Mouse (Mus musculus) heart, postnatal 10 days (tissue): ENCODE results near the gene Gja4. TPM values are rescaled to one million over a fixed set of nuclear protein-coding genes. Genes with fewer than 3 reads are reported as not detected.

ENCODE experiments used
- DNase-seq, 2 experiments: peaks; one replicate each; pipeline ENCODE4 v3.0.0; 2021
- intact Hi-C: fragments of 180-260 bp; cut with DNase I; formaldehyde crosslinking; loops from one replicate; pipeline ENCODE4 v1.15.1; 2025
- total RNA-seq, 2 experiments: library from RNA; stranded (reverse); gene quantifications; 2 replicates each; pipeline ENCODE4 v1.2.3; 2021

Gja4 gene
- total RNA-seq, 2 experiments from 2014 or later, result 28.2 to 30.2 TPM

GRCm38 (mm10) chr4:127325276-127325675 is 11.4 kb upstream of the Gja4 start:
- no peak for DNase-seq
- intact Hi-C loops, result loop anchor here (10.0 kb wide), 1 partner anchor 280 kb away; no protein-coding TSS in a partner anchor

- intact Hi-C loops, result loop anchor here (10.0 kb wide), 1 partner anchor 280 kb away; no protein-coding TSS in a partner anchor
- DNase-seq, result peak; percentile 75 to 87
Observed at GRCm38 (mm10) chr4:127324759-127325158, 10.9 kb upstream of the Gja4 start.

- no peak for DNase-seq
- intact Hi-C loops, result loop anchor here (10.0 kb wide), 1 partner anchor 279 kb away; no protein-coding TSS in a partner anchor
Observed at GRCm38 (mm10) chr4:127324296-127324695, 10.5 kb upstream of the Gja4 start.

GRCm38 (mm10) chr4:127323651-127324050 is 9.8 kb upstream of the Gja4 start:
- intact Hi-C loops, result loop anchor here (10.0 kb wide), 1 partner anchor 279 kb away; no protein-coding TSS in a partner anchor

GRCm38 (mm10) chr4:127319613-127320012 is 5.8 kb upstream of the Gja4 start:
- DNase-seq, result peak; percentile 80 to 89
- intact Hi-C loops, result loop anchor here (1.0 to 10.0 kb wide), 4 partner anchors 69 to 275 kb away; partner anchors contain the start of gene Zmym6

More at GRCm38 (mm10) chr4:127323651-127324050, 9.8 kb upstream of the Gja4 start:
- no peak for DNase-seq

- intact Hi-C loops, result loop anchor here (10.0 kb wide), 1 partner anchor 242 kb away; the partner anchor contains the start of gene Zmym6
- DNase-seq, result peak in 1 of 2 experiments; percentile 36
Observed at GRCm38 (mm10) chr4:127317143-127317542, 3.3 kb upstream of the Gja4 start.

GRCm38 (mm10) chr4:127315753-127316152 is 1.9 kb upstream of the Gja4 start:
- intact Hi-C loops, result loop anchor here (10.0 kb wide), 1 partner anchor 241 kb away; the partner anchor contains the start of gene Zmym6
- DNase-seq, result no peak

GRCm38 (mm10) chr4:127314585-127314984 is 746 bp upstream of the Gja4 start:
- no peak for DNase-seq
- intact Hi-C loops, result loop anchor here (10.0 kb wide), 1 partner anchor 240 kb away; the partner anchor contains the start of gene Zmym6

GRCm38 (mm10) chr4:127312349-127312748 is 1.5 kb downstream of the Gja4 start:
- DNase-seq, result no peak
- intact Hi-C loops, result loop anchor here (10.0 kb wide), 1 partner anchor 238 kb away; the partner anchor contains the start of gene Zmym6

GRCm38 (mm10) chr4:127311561-127311960 is 2.3 kb downstream of the Gja4 start:
- intact Hi-C loops, result loop anchor here (10.0 kb wide), 1 partner anchor 237 kb away; the partner anchor contains the start of gene Zmym6
- no peak for DNase-seq

GRCm38 (mm10) chr4:127306915-127307314 is 6.9 kb downstream of the Gja4 start:
- no peak for DNase-seq
- intact Hi-C loops, result no loop called here

GRCm38 (mm10) chr4:127303796-127304195 is 10.0 kb downstream of the Gja4 start:
- peak; percentile 49 to 56 for DNase-seq
- intact Hi-C loops, result no loop called here

- intact Hi-C loops, result no loop called here
- no peak for DNase-seq
Observed at GRCm38 (mm10) chr4:127300503-127300902, 13.3 kb downstream of the Gja4 start.

GRCm38 (mm10) chr4:127292631-127293030 is 21.2 kb downstream of the Gja4 start:
- intact Hi-C loops, result no loop called here
- no peak for DNase-seq

- peak; percentile 66 to 75 for DNase-seq
- intact Hi-C loops, result no loop called here
Observed at GRCm38 (mm10) chr4:127289039-127289548, 24.7 kb downstream of the Gja4 start.

GRCm38 (mm10) chr4:127286907-127287306 is 26.9 kb downstream of the Gja4 start:
- intact Hi-C loops, result no loop called here
- DNase-seq, result peak in 1 of 2 experiments; percentile 27

- intact Hi-C loops, result no loop called here
- DNase-seq, result peak in 1 of 2 experiments; percentile 24
Observed at GRCm38 (mm10) chr4:127279241-127279640, 34.6 kb downstream of the Gja4 start.

GRCm38 (mm10) chr4:127278451-127279001 is 35.3 kb downstream of the Gja4 start:
- DNase-seq, result peak; percentile 64 to 66
- intact Hi-C loops, result no loop called here

GRCm38 (mm10) chr4:127264183-127264554 is 49.7 kb downstream of the Gja4 start:
- no peak for DNase-seq

GRCm38 (mm10) chr4:127263438-127264182 is 50.2 kb downstream of the Gja4 start:
- peak; percentile 31 to 35 for DNase-seq
- intact Hi-C loops, result no loop called here

More at GRCm38 (mm10) chr4:127264183-127264554, 49.7 kb downstream of the Gja4 start:
- intact Hi-C loops, result no loop called here

GRCm38 (mm10) chr4:127261601-127262000 is 52.2 kb downstream of the Gja4 start:
- DNase-seq, result no peak
- intact Hi-C loops, result no loop called here
